Mouse (Mus musculus) layer of hippocampus, adult 2 months (tissue): ENCODE measurements around the gene Midn. TPM values are rescaled to one million over a fixed set of nuclear protein-coding genes. Genes with fewer than 3 reads are reported as not detected.

Source experiments
- DNase-seq, 2 experiments: peaks; one replicate each; pipeline ENCODE4 v3.0.0; 2022; ENCODE audit warnings: low spot score in 2 of 2
- H3K27ac ChIP-seq: fragments of 200-600 bp; 2 replicates; pipeline ENCODE4 v1.8.1; 2022
- H3K4me3 ChIP-seq: fragments of 200-600 bp; 2 replicates; pipeline ENCODE4 v1.8.1; 2022; ENCODE audit warnings: mild to moderate bottlenecking
- CTCF ChIP-seq: fragments of 200-600 bp; conservative IDR thresholded peaks from 2 replicates; pipeline ENCODE4 v1.8.1; 2022; ENCODE audit warnings: antibody characterized with exemption, mild to moderate bottlenecking, moderate library complexity
- total RNA-seq, 2 experiments: library from RNA; stranded (reverse); gene quantifications; 2 replicates each; pipeline ENCODE4 v1.2.3; 2021

Midn gene
- total RNA-seq, 2 experiments from 2014 or later, result 53.1 to 54.5 TPM

DNA sequence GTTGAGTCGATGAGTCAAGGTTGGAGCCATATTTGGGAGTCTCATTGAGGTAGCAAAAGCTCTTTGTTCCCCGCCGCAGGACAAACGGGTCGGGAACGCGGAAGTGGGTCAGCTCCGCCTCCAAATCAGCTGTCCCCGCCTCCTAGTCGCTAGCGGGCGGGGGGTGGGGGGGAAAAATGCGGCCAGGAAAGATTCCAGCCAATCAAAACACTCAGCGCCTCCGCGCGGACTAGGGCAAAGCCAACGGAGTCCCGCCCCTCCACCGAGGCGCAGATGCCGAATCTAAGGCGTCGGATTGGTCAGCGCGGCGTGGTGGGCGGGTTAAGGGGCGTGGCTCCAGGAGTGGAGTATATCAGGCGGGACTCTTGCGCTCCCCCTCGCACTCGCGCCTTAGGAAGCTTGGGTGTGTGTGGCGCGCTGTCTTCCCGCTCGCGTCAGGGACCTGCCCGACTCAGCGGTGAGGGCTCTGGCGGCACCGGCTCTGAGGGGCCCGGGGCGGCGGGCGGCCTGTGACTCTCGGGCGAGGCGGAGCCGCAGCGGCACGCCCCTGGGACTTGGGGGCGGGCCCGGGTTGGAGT is 19.5 kb downstream of the Midn start:
- no peak for TF ChIP-seq CTCF
- Histone ChIP-seq H3K4me3 (peak overlapping the region; percentile 94), H3K27ac (peak overlapping the region; percentile 98)
- DNase-seq, result peak; percentile 98 to 99

DNA sequence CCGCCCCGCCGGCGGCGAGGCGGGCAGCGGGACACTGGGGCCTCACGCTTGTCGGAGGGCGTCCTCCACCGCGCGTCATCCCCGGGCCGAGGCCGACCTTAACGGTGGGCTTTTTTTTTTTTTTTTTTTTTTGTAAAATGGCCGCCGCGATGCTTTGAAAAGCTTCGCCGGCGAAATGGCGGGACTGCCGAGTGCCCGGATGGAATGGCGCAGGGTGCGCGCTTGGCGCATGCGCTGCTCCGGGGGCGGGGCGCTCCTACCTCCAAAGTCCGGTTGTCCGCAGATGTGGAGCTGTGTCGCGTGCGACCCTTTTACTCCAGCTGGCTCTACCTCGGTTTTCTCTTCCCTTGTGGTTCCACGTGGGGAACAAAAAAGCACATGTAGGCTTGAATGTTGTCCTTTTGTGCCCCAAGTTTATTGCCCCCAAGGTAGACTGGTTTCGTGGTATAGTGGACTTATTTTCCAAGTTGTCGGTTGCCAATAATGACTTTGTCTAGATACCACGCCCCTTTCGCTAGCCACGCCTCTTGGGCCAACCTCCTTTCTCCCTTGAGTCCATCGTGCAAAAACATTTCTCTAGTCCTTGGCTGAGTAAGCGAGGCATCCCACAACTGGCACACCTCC is 20.1 kb downstream of the Midn start:
- peak overlapping the region; percentile 98 for H3K27ac ChIP-seq
- peak; percentile 90 to 93 for DNase-seq
- TF ChIP-seq CTCF, result no peak
- H3K4me3 ChIP-seq, result peak overlapping the region; percentile 94

DNA sequence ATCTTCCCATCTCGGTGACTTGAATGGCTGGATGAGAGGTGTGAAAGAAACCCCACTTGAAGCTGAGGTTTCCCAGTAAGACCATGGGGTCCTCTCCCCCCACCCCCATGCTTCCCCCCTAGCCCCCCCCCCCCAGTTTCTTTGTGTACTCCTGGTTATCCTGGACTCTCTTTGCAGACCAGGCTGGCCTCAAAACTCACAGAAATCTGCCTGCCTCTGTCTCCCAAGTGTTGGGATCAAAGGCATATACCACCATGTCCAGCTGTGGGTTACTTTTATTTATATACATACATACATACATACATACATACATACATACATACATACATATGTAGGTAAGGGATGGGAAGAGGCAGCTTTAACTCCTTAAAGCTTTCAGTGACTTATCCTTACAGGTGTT is 21.0 kb downstream of the Midn start:
- Histone ChIP-seq H3K4me3 (peak overlapping the region; percentile 94), H3K27ac (peak overlapping the region; percentile 98; the same call in 1 of the 2 replicates)
- TF ChIP-seq CTCF, result no peak
- no peak for DNase-seq

DNA sequence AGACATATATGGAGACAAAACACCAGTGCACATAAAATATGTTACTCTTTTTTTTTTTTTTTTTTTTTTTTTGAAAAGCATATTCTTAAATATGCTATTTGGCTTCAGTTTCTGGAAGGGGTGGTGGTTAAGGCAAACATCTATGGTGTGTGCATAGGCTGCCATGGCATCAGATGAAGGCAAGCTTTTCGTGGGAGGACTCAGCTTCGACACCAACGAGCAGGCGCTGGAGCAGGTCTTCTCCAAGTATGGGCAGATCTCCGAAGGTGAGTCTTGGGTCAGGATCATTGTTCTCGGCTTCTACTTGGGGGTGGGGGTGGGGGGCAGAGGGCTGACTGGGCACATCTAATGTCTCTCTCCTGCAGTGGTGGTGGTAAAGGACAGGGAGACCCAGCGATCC is 21.6 kb downstream of the Midn start:
- 0 out of 2 replicates have a peak overlapping the region, but pooled peaks have one; percentile 92 for H3K27ac ChIP-seq
- no peak overlapping the region for H3K4me3 ChIP-seq
- no peak for TF ChIP-seq CTCF
- no peak for DNase-seq

DNA sequence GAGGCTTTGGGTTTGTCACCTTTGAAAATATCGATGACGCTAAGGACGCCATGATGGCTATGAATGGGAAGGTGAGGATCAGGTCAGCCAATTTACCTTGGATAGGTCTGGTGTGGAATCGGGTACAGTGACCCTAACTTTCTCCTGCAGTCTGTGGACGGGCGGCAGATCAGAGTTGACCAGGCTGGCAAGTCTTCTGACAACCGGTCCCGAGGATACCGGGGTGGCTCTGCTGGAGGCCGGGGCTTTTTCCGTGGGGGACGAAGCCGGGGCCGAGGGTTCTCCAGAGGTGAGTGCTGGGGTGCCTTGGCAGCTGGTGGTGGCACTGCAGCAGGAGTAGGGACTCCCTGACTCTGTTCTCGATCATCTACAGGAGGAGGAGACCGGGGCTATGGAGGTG is 22.0 kb downstream of the Midn start:
- H3K4me3 ChIP-seq, result no peak overlapping the region
- no peak for TF ChIP-seq CTCF
- DNase-seq, result no peak
- peak overlapping the region; percentile 92 for H3K27ac ChIP-seq

DNA sequence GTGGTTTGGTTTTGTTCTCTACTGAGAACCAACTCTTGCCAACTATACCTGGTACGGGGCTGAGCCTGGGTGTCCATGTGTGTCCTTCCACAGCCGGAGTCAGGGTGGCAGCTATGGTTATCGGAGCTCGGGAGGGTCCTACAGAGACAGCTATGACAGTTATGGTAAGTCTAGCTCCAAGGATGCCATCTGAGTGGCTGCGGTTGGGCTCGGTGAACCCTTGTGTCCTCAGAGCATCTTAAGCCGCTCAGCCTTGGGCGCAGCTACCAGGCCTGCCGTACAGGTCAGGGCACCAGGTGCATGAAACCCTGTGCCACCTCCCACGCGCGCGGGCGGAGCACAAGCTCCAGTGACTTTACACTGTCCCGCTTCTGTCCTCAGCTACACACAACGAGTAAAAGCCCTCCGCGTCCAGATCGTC is 22.5 kb downstream of the Midn start:
- DNase-seq, result no peak
- Histone ChIP-seq H3K4me3 (no peak overlapping the region), H3K27ac (peak overlapping the region; percentile 92)
- TF ChIP-seq CTCF, result no peak

DNA sequence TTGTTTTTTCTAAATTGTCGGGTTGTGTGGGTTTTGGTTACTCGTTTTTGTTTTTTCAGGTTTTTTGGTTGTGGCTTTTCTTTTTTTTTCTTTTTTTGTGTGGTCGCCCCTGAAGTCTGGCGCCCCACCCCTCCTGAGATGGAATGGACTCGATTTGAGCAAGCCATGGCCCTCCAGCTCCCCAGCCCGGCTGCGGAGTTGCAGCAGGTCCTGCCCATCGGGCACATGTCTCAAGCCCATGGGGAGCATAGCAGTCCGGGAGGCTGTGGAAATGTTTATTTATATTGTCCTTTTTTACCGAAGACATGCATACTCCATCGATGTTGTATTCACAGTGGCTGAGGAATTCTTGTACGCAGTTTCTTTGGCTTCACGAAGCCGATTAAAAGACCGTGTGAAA is 23.2 kb downstream of the Midn start:
- no peak overlapping the region for H3K4me3 ChIP-seq
- no peak for TF ChIP-seq CTCF
- H3K27ac ChIP-seq, result peak overlapping the region; percentile 92
- DNase-seq, result no peak

DNA sequence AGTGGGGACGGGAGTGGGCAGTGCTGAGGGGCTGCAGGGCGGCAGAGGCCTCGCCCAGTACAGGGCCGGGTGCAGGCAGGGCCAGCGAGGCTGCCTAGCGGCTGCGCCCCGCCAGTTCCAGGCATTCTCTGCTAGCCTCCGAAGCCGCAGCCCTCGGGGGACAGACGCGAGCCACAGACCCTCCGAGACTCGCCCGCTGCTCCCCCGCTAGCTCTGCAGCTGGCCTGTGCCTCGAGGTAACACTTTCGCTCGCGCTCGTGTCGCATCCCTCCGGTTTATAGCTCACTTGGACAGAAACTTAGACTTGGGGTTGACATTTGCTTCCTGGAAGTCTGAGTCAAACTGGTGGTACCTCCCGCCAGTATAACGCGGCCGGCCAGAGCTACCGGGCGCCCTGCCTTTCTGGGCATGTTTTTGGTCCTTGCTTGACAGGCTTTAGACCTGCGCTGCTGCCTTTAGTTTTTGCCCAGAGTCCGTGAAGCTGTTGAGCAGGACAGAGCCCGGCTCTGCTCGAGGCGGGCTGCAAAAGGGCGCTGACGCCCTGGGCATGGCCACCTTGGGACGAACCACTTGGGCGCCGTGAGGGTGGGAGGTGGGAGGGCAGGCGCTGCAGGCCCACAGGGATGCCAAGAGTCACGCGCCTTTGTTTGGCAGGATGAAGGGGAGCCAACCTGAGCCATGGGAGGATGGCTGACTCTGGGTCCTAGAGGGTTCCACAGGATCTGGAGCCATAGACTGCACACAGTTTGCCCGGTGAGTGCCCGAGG is 23.9 kb downstream of the Midn start:
- Histone ChIP-seq H3K4me3 (peak overlapping the region; percentile 86), H3K27ac (peak overlapping the region; percentile 92)
- peak in 1 of 2 experiments; percentile 35 for DNase-seq
- no peak for TF ChIP-seq CTCF

DNA sequence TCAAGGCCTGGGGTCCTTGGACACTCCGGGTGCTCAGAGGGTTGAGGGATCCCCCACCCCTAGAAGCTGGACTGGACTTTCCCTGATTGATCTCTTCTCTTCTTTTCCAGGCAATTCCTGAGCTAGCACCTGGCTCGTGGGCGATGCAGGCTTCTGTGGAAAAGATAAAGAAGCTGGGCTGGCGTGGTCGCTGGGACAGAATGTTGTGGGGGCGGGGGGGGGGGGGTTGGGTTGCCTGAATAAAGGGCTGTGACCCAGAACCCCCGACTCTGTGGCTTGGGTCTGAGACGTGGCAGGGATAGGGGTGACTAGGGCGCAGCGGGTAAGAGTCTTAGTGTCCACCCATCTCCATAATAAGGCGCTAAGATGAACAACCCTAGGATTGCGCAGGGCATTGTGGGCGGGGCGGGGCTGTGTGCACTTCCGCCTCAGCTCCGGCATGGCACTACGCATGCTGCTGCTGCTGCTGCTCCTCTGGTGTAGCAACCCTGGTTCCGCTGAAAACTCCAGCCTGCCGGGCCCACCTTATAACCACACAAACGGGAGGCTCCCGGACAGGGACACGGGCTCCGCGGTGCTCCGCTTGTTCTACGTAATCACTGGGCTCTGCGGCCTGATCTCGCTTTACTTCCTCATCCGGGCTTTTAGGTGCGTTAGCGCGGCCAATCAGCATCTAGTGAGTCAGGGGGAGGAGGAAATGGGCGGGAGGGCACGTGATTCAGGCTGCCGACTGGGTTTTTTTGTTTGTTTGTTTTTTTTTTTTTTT is 24.6 kb downstream of the Midn start, which contains the start of gene 1600002K03Rik:
TSS of gene 1600002K03Rik (plus strand) at position 418 of the 766 bp plus-strand sequence.
- TF ChIP-seq CTCF, result no peak
- Histone ChIP-seq H3K27ac (peak within 1 kb of the TSS; percentile 92), H3K4me3 (peak within 1 kb of the TSS; percentile 86)
- peak; percentile 84 to 91 for DNase-seq

DNA sequence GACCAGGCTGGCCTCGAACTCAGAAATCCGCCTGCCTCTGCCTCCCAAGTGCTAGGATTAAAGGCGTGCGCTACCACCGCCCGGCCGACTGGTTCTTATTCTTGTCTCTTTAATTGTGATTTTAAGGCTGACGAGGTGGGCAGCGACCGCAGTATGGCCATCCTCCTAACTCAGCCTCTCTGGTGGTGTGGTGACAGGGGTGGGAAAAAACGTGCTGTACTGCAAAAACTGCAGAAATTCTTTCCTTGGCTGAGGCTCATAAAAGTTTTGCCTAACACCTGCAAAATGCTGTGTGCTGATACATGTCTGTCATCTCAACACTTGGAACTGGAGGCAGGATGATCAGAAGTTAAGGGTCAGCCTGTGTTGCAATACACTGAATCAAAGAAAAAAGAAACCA is 25.3 kb downstream of the Midn start:
- no peak for TF ChIP-seq CTCF
- no peak for DNase-seq
- Histone ChIP-seq H3K4me3 (peak overlapping the region; percentile 86), H3K27ac (peak overlapping the region; percentile 92)

DNA sequence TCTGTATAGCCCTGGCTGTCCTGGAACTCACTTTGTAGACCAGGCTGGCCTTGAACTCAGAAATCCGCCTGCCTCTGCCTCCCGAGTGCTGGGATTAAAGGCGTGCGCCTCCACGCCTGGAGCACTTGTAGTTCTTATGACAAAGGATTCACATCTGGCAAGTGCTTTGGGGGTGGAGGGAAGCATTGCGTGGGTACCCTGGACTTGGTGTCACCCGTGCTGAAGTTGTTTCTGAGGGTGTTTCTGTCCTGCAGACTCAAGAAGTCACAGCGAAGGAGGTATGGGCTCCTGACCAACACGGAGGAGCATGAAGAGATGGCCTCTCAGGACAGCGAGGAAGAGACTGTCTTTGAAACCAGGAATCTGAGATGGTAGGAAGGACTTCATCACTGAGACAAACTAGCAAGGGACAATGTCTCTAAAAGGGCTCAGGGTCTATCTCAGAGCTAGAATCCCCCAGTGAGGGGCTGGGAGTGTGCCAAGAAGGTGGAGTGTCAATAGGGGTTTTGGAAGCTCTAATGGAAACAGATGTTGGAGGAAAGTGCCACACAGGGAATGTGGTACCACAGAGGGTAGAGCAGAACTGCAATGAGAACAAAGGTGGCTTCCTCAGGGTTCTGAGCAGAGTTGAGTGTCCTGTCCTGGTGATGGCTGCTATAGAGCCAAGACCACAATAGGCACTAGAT is 26.0 kb downstream of the Midn start:
- no peak for DNase-seq
- no peak overlapping the region for H3K4me3 ChIP-seq
- TF ChIP-seq CTCF, result no peak
- H3K27ac ChIP-seq, result peak overlapping the region; percentile 92; the same call in 1 of the 2 replicates

DNA sequence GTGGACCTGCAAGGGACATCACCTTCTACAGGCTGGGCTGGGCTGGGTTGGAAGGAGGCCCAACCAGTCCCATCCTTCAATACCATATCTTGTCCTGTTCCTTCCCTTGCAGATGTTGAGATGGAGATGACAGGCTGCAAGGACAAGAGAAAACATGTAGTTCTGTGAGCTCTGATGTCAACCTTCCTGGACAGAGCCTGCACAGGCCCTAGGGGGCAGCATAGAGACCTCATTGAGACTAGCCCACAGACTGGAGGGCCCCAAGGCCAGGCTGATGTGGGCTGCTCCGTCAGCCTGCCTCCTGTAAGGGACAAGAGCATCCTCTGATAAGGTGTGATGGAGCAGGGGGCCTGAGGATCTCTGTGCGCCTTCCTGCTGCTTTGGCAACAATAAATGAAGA is 26.6 kb downstream of the Midn start:
- Histone ChIP-seq H3K27ac (no peak overlapping the region), H3K4me3 (no peak overlapping the region)
- DNase-seq, result no peak
- TF ChIP-seq CTCF, result peak; percentile 70
